Mouse (Mus musculus) layer of hippocampus, adult 18-20 months (tissue): ENCODE data around the gene Npw. TPM values are rescaled to one million over a fixed set of nuclear protein-coding genes. Genes with fewer than 3 reads are reported as not detected.
"Not testable (repeated sequence)": the region's sequence is repeated elsewhere in the genome, so short reads cannot be mapped to it uniquely, and the experiment has no call there.

Experiments used
- DNase-seq, 2 experiments: peaks; one replicate each; pipeline ENCODE4 v3.0.0; 2022; ENCODE audit warnings: low spot score in 2 of 2
- total RNA-seq, 2 experiments: library from RNA; stranded (reverse); gene quantifications; 2 replicates each; pipeline ENCODE4 v1.2.3; 2021

Npw gene
- total RNA-seq, 2 experiments from 2014 or later: 1.3 to 2.0 TPM

DNA sequence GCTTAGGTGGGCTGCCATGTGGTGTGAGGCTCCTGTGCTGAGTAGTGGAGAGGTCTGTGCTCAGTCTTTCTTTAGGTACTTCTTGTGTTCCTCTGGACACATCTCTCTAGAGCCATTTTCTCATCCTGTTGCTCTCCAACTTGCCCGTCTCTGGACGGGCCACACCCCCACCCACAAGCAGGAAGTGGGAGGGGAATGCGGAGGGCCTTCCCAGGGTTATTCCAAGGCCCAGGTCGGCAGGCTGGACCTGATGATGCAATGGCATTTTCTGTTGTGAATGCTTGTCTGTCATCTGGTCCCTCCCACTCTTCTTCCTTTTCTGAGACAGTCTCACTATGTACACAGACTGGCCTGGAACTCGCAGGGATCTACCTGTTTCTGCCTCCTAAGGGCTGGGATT is 13.9 kb upstream of the Npw start:
- DNase-seq: no peak

GRCm38 (mm10) chr17:24671346-24671745 is 13.1 kb upstream of the Npw start:
- DNase-seq: no peak

GRCm38 (mm10) chr17:24670246-24670844 is 12.1 kb upstream of the Npw start:
- DNase-seq: no peak

GRCm38 (mm10) chr17:24669545-24670245 is 11.4 kb upstream of the Npw start, which contains the start of gene Zfp598:
Zfp598 (plus strand) TSS chr17:24669687.
- DNase-seq: peak; percentile 92 to 95

- DNase-seq: peak in 1 of 2 experiments; percentile 44
Observed at GRCm38 (mm10) chr17:24669214-24669544, 10.9 kb upstream of the Npw start.

DNA sequence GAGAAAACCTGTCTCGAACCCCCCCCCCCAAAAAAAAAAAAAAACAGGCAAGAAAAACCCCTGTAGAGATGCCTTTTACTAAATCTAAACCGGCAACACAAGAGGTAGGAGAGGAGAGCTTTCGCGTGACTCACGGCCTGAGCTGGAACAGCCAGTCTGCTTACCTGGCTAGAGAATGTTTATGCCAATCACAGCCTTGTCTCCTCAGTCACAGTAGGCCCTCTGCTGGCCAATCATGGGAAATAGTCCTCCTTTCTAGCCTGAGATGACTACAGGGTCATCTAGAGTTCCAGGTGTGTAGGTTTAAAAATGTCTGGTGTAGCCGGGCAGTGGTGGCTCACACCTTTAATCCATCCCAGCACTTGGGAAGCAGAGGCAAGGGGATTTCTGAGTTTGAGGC is 9.2 kb upstream of the Npw start:
- peak in 1 of 2 experiments; percentile 59 for DNase-seq

- not testable (repeated sequence) for DNase-seq
Observed at GRCm38 (mm10) chr17:24667011-24667410, 8.8 kb upstream of the Npw start.

- no peak for DNase-seq
Observed at GRCm38 (mm10) chr17:24654969-24655368, 3.3 kb downstream of the Npw start.

GRCm38 (mm10) chr17:24653967-24654710 is 4.1 kb downstream of the Npw start:
- peak in 1 of 2 experiments; percentile 64 for DNase-seq

GRCm38 (mm10) chr17:24651835-24652234 is 6.4 kb downstream of the Npw start:
- DNase-seq: no peak

GRCm38 (mm10) chr17:24650766-24651165 is 7.5 kb downstream of the Npw start:
- DNase-seq: no peak

DNA sequence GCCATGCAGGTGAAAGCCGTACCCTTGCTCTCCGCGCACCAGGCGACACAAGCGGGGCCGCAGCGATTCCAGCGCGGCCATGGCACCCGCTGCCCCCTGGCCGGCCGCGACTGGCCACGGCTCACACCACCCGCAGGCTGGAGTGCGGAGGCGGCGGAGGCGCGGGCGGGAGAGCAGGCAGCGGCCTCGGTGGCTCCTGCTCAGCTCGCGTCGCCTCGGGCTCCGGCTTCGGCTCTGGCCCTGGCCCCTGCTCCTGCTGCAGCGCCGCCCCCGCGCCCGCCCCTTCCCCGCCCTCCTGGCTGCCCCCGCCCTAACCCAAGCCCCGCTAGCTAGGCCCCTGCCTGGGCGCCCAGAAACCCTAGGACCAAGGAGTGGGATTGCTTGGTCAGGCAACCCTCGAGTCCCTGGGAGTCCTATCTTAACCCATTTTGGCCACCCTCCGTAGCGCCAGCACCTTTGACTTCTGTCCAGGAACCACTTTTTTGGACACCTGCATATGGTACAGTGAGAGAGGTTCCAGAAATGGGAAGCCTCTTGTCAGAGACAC is 8.1 kb downstream of the Npw start, which contains the start of gene Slc9a3r2:
TSS of gene Slc9a3r2 (minus strand) at position 258 of the 547 bp plus-strand sequence.
- peak in 1 of 2 experiments; percentile 36 for DNase-seq

DNA sequence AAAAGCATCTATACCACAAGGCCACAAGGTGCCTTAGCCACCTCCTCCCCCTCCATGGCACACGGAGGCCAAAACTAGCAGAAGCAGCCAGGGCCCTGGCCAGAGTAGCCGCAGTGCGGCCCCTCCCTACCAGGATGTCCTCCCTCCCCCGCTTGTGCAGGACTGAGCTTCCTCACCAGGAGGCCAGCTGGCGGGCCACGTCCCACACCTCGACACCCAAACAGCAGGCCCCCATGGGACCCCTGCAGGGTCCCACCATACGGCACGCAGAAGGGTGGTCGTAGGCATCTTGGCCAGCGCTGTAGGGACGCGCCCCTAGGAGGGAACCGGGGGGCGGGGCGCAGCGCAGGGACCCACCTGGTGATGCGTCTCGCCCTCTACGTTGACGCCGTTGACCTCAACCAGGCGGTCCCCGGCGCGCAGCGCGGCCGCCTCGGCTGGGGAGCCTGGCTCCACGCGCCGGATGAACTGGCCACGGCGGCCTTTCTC is 8.6 kb downstream of the Npw start:
- DNase-seq: no peak

GRCm38 (mm10) chr17:24648731-24649377 is 9.4 kb downstream of the Npw start:
- DNase-seq: no peak

GRCm38 (mm10) chr17:24647493-24647892 is 10.8 kb downstream of the Npw start:
- DNase-seq: no peak

DNA sequence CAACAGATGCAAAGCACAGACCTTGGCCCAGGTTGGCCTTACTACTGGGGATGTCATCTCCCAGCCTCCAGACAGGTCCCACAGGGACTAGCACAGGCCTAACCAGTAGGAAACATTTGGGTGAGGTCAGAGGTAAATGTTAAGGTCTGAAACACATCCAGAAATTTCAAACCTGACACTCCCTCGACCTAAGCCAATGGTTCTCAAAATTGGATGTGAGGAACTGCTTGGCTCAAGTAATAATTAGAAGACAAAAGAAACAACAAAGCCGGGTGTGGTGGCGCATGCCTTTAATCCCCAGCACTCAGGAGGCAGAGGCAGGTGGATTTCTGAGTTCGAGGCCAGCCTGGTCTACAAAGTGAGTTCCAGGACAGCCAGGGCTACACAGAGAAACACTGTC is 11.9 kb downstream of the Npw start:
- DNase-seq: no peak

- DNase-seq: no peak
Observed at GRCm38 (mm10) chr17:24645916-24646315, 12.3 kb downstream of the Npw start.

GRCm38 (mm10) chr17:24644875-24645721 is 13.2 kb downstream of the Npw start:
- DNase-seq: no peak

- no peak for DNase-seq
Observed at GRCm38 (mm10) chr17:24644030-24644715, 14.1 kb downstream of the Npw start.
